Mouse (Mus musculus): ENCODE results near the gene Ppard.

Gene Ppard

DNA sequence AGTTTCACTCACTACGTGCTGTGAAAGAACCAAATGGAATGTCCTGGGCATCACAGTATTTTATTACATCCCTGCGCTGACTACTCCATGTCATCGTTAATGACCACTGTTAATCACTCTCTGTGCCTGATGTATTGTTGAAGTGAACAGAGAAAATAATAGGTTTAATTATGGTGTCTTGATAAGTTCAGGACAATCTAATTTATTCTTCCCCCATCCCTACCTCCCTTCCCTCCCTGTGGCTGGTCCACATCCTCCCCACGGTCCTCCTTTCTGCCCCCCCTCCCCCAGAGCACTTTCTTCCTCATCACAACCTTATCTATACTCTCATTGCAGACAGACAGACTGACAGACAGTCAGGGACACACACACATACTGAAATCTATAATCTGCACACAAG, 22.3 kb downstream of the Ppard start:
- DNase-seq (ENCODE audit: extremely low read depth, insufficient read length, low spot score), result no peak

DNA sequence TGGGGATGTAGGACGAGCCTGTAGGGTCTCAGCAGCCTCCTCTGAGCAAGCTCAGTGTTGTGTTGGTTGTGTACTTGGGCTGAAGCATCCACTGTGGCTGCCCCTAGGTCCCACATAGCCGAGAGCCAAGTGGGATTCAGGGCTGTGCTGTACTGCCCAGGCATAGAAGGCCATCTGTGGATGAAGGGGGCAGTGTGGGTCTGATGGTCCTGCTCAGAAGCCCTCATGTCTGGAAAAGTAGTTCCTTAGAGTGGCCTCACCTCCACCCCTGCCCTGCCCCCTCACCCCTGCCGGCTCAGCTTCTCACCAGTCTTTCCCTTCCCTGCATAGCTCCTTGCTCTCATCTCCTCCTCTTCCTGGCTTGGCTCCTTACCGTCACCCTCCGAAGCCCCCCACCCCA, 23.2 kb downstream of the Ppard start:
- no peak for DNase-seq (ENCODE audit: extremely low read depth, insufficient read length, low spot score)

GRCm38 (mm10) chr17:28256651-28257328, 24.3 kb downstream of the Ppard start:
- peak; percentile 90 for DNase-seq (ENCODE audit: extremely low read depth, insufficient read length, low spot score)

- no peak for DNase-seq (ENCODE audit: extremely low read depth, insufficient read length, low spot score)
These were observed 25.8 kb downstream of the Ppard start for GRCm38 (mm10) chr17:28258325-28258724.

DNA sequence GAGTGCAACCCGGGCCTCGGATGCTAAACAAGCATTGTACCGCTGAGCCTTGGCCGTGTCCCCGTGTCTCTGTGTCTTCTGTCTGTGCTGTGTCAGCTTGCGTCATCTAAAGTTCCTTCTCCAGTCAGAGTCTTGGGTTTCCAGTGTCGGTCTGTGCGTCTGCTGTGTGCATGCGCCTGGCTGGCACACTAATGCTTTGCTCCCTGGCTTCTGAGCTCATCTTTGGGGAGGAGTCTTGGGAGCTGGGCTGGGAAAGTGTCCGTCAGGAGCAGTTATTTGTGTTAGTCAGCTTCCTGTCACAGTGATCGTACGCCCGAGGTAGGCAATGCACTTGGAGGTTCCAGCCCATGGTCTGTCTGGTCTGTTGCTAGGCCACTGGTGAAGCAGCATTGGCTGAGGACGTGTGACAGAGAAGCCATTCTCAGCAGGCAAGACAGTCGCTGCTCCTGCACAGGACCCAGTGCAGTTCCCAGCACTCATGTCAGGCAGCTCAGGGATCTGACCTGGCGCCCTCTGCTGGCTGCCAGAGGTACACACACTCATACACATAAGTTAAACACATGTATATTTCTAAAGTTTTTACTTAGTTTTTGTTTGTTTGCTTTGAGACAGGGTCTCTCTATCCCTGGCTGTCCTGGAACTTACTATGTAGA, 27.5 kb downstream of the Ppard start:
- peak; percentile 91 for DNase-seq (ENCODE audit: extremely low read depth, insufficient read length, low spot score)

GRCm38 (mm10) chr17:28260543-28260909, 28.0 kb downstream of the Ppard start:
- no peak for DNase-seq (ENCODE audit: extremely low read depth, insufficient read length, low spot score)

GRCm38 (mm10) chr17:28261795-28262194, 29.3 kb downstream of the Ppard start:
- DNase-seq (ENCODE audit: extremely low read depth, insufficient read length, low spot score), result no peak

DNA sequence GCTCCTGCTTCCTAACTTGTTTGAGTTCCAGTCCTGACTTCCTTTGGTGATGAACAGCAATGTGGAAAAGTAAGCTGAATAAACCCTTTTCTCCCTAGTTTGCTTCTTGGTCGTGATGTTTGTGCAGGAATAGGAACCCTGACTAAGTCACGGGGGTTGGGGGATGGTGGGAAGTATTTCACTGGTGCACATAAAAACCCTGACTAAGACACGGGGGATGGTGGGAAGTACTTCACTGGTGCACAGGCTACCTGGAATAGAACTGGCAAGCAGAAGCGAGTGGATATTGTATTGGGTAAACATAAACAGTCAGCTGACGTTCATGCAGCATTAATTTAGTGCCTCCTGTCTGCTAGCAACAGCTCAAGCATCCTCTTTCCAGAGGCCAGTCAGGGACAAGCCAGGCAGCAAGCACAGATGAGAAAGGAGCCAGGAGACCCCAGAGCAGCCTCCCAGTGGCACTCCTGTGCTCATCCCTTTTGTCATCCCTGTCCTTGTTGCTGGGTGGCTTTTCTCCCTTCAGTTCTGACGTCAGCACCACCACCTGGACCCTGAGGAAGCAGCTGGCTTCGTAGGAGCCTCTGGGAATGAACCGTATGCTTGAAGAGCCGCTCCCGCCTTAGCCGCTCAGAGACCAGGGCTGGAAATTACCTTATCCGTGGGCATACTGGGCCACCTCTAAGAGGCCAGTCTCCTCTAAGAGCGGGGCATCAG, 30.8 kb downstream of the Ppard start:
- DNase-seq (ENCODE audit: extremely low read depth, insufficient read length, low spot score), result no peak

GRCm38 (mm10) chr17:28267251-28267650, 34.8 kb downstream of the Ppard start:
- DNase-seq (ENCODE audit: extremely low read depth, insufficient read length, low spot score), result no peak

DNA sequence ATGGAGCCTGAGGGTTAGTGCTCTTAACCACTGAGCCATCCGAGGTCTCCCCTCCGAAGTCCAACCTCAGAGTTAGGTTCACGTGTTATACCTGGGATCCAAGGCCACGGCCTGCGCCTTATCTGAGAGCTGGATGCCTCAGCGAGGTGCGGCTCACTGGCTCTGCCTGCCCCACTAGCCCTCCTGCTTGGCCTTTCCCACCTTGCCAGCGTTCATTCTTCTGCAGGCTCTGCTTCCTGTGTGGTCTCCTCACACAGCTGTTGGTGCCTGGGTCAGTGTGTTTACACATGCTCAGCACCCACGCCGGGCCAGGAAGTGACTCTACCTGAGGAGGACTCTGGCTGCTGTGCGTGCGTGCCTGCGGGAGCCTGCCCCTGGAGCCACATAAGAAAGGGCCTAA, 37.7 kb downstream of the Ppard start:
- no peak for DNase-seq (ENCODE audit: extremely low read depth, insufficient read length, low spot score)

DNA sequence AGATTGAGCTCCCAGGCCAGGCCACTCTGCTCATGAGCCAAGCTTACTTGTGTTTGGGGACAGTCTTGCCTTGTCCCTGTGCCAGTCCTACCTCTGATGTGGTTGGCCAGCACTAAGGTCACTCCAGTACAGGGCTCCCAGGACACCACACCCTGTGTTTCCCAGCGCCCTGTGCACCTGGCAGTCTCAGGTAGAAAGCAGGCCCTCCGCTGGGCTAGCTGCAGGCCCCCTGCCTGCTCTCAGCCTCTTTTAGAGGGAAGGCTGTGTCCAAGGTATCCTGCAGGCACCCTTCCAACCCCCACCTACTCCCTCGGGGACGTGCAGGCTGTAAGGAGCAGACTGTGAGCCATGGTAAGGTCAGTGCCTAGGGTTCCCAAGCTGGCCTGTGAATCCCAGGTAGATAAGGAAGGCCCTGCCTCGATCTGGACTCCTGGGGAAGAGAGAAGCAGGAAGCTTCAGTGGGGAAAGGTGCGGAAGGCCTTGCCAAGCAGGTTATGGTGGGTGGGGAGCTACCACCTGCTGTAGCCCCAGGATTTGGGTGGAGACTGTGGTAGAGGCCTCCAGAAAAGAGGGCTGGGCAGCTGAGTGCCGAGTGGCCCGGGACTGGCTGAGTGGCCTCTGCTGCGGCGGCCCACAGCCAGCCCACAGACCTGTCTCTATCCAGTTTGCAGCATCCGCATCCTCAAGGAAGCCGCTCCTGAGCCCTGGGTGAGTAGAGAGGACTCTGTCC, 39.2 kb downstream of the Ppard start:
- no peak for DNase-seq (ENCODE audit: extremely low read depth, insufficient read length, low spot score)

- DNase-seq (ENCODE audit: extremely low read depth, insufficient read length, low spot score), result no peak
These were observed 39.8 kb downstream of the Ppard start for GRCm38 (mm10) chr17:28272281-28272680.

GRCm38 (mm10) chr17:28272837-28273236, 40.3 kb downstream of the Ppard start:
- no peak for DNase-seq (ENCODE audit: extremely low read depth, insufficient read length, low spot score)

- DNase-seq (ENCODE audit: extremely low read depth, insufficient read length, low spot score), result no peak
These were observed 42.2 kb downstream of the Ppard start for GRCm38 (mm10) chr17:28274739-28275138.

GRCm38 (mm10) chr17:28277226-28277625, 44.7 kb downstream of the Ppard start:
- no peak for DNase-seq (ENCODE audit: extremely low read depth, insufficient read length, low spot score)

- DNase-seq (ENCODE audit: extremely low read depth, insufficient read length, low spot score), result no peak
These were observed 45.2 kb downstream of the Ppard start for GRCm38 (mm10) chr17:28277721-28278120.

DNA sequence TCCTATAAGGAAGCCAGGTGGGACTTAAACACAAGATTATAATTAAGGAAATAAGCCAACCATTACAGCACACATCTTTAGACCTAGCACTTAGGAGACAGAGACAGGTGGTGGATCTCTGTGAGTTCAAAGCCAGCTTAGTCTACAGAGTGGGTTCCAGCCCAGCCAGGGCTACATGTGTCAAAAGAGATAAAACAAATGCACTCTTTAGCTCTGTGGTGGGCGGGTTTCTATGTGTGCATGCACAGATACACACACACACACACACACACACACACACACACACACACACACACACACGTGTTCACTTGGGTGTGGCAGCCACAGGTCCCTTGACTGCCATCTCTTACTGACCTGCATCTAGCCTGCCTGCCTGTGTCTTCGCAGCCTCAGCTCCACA, 45.7 kb downstream of the Ppard start:
- DNase-seq (ENCODE audit: extremely low read depth, insufficient read length, low spot score), result no peak

- no peak for DNase-seq (ENCODE audit: extremely low read depth, insufficient read length, low spot score)
These were observed 46.7 kb downstream of the Ppard start for GRCm38 (mm10) chr17:28279236-28279635.

- peak; percentile 92 for DNase-seq (ENCODE audit: extremely low read depth, insufficient read length, low spot score)
These were observed 47.4 kb downstream of the Ppard start for GRCm38 (mm10) chr17:28279780-28280422.

DNA sequence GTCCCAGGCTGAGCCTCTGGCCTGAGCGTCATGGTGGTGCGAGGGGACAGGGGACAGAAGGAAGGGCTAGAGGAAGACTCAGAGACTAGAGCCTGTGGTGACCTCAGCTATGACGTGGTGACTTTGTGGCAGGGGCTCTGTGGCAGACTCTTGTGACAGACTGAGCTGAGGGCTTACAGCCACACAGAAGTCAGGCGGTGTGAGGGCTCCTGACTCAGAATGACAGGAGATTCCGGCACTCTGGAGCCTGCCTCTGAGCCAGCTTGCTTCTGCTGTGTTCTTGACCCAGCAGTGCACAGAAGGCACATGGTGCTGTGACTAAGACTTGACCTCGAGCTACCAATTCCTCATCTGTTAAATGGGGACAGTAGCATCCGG, 47.9 kb downstream of the Ppard start:
- no peak for DNase-seq (ENCODE audit: extremely low read depth, insufficient read length, low spot score)

GRCm38 (mm10) chr17:28280831-28281377, 48.4 kb downstream of the Ppard start:
- no peak for DNase-seq (ENCODE audit: extremely low read depth, insufficient read length, low spot score)
